Mouse (Mus musculus): ENCODE data around the gene Elp5. TPM values are rescaled to one million over a fixed set of nuclear protein-coding genes. Genes with fewer than 3 reads are reported as not detected.
"Not testable (repeated sequence)": the region's sequence is repeated elsewhere in the genome, so short reads cannot be mapped to it uniquely, and the experiment has no call there.

The Elp5 gene
- polyA plus RNA-seq (2015; fragmentation: Nextera tagmentation; extraction: Ambion mirVana): 92.6 and 98.6 TPM in 2 replicates

DNA sequence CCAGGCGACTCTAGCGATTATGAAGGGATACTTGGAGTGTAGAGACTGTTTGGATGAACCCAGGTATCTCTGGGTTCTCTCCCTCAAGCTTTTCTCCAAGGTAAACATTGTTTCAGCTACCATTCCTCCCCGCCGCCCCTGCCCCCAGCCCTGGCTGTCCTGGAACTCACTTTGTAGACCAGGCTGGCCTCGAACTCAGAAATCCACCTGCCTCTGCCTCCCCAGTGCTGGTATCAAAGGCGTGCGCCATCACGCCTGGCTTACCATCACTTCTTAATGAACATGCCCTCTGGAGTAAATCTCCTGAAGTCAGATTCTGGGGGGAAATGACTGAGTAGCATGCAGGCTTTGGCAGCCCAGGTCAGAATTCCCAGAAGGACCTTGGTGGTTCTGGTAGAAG, at the start of gene Elp5:
Elp5 (minus strand) TSS at position 293 of the 400 bp plus-strand sequence.
- DNase-seq (ENCODE audit: low spot score): no peak

GRCm38 (mm10) chr11:70031321-70031670, 49.0 kb upstream of the Elp5 start:
- DNase-seq (ENCODE audit: low spot score): no peak

GRCm38 (mm10) chr11:70030651-70031320, 48.5 kb upstream of the Elp5 start:
- no peak for DNase-seq (ENCODE audit: low spot score)

DNA sequence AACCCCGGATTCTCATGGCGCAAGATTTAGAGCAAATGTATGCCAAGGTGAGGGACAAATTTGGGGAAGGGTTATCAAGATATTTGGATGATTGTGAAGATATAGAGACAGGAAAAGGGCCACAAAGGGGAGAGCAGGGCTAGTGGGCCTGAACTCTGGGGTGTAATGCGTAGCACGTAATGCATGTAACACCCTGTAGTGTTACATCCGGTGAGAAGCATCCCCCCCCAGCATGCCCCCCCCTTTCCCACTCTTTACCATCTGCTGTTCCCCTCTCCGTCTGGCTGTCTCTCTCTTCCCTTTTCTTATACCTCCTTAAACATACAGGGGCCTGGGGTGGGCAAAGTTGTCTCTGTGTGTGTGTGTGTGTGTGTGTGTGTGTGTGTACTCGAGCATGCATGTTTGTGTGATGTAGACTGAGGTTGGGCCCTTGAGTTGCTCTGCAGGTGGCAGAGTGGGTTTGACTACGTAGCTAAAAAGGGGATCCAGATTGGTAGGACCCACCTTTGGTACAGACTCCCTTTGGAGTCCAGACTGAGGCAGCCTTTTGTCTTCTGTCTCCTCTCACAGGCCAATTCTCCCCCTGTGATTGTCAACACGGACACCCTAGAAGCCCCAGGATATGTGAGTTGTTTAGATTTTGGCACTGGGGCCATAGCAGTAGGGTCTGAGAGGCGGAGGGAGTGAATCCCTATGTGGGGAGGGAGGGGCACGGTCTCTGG, 47.7 kb upstream of the Elp5 start:
- no peak for DNase-seq (ENCODE audit: low spot score)

- DNase-seq (ENCODE audit: low spot score): peak; percentile 78
These were observed 46.9 kb upstream of the Elp5 start for GRCm38 (mm10) chr11:70029130-70029801.

- no peak for DNase-seq (ENCODE audit: low spot score)
These were observed 46.2 kb upstream of the Elp5 start for GRCm38 (mm10) chr11:70028401-70029129.

GRCm38 (mm10) chr11:70027397-70027796, 45.1 kb upstream of the Elp5 start:
- DNase-seq (ENCODE audit: low spot score): no peak

DNA sequence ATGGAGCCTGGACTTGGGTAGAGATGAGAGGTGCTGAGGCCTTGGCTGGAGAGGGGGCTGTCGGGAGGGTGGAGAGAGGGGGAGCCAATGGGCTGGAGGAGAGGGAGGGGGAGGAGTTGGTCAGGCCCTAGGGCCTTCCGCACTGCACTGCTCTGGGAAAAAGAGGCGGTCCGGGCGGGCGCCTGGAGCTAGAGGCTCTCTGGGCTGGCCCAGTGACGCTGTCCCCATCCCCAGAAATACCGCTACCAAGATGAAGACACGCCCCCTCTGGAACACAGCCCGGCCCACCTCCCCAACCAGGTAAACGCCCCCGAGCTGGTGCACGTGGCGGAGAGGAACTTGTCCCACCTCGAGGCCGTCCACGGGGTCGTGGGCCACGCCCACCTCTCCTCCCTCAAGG, 44.4 kb upstream of the Elp5 start:
- DNase-seq (ENCODE audit: low spot score): no peak

DNA sequence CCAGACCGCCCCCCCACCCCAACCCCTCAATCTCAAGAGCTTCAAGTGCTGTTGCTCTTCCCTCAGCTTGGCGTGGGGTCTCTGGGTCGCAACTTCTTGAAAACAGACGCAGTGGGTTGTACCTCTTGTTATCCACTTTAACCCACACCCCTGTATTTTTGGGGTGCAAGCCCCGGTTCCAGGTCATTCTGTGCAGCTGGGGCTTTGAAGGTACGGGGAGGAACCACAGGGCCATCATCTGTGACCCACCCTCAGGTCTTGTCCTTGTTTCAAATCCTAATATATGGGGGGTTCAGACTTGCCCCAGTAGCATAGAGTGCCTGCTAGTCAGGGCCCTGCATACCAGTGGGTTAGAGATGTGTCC, 41.8 kb upstream of the Elp5 start:
- no peak for DNase-seq (ENCODE audit: low spot score)

- DNase-seq (ENCODE audit: low spot score): no peak
These were observed 41.3 kb upstream of the Elp5 start for GRCm38 (mm10) chr11:70023481-70024150.

GRCm38 (mm10) chr11:70021264-70022132, 39.2 kb upstream of the Elp5 start:
- DNase-seq (ENCODE audit: low spot score): peak; percentile 95

DNA sequence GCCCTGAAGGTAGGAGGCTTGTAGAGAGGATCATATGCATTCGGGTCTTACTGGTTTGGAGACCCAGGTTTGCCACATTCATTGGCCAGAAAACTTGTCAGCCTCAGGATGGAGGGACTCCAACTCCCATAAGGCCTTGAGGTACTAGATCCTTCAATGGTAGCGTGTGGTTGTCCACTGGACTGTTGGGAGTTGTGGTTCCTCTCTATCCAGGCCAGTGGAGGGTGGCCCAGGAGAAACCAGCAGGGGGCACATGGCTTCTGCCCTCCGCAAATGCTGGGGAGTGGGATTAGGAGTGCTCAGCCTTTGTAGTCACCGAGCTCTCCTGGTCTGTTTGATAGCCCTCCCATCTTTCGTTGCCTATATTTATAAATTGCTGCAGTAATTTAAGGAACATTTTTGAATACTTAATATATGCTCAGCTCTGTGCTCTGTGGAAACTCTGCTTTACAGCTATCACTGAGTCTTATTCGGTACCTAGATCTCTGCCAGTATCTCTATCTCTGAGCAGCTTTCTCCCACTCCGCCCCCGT, 38.5 kb upstream of the Elp5 start:
- DNase-seq (ENCODE audit: low spot score): peak; percentile 83

- DNase-seq (ENCODE audit: low spot score): peak; percentile 67
These were observed 37.8 kb upstream of the Elp5 start for GRCm38 (mm10) chr11:70020022-70020631.

GRCm38 (mm10) chr11:70019495-70020021, 37.2 kb upstream of the Elp5 start:
- no peak for DNase-seq (ENCODE audit: low spot score)

DNA sequence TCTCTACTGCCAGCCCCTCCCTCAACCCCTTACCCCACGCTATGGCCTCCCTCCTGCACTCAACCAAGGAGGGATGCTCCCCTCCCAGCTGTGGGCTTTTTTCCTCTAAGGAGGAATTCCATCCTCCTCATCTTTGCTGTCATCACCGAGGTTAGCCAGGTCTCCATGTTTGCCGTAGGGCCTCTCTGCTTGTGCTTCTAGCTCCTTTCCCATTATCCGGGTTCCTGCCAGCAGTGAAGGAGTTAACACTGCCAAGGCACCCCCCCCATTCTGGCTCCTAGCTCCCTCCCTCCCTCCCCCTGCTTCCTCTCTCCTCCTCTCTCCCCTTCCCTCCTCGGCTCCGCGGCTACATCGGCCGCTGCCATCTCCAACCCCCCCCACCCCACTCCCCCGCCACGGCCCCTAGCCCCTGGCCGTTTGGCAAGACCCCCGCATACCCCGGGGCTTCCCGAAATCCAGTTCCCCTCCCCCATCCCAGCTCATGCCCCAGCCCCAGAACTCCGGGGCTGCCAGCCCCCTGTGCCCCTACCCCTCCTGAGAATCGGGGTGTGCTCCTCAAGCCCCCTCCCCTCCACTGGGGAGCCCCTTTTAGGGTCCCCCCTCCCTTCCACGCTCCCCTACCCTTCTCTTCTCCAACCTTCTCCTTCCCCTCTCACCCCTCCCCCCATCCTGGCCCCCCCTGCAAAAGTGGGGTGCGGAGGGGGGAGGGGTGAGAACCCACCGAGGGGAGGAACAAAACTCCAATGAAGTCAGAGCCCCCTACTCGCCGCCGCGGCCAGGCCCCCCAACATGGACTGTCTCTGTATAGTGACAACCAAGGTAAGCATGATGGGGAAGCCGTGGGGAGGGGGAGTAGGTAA, 36.0 kb upstream of the Elp5 start:
- peak; percentile 62 for DNase-seq (ENCODE audit: low spot score)

DNA sequence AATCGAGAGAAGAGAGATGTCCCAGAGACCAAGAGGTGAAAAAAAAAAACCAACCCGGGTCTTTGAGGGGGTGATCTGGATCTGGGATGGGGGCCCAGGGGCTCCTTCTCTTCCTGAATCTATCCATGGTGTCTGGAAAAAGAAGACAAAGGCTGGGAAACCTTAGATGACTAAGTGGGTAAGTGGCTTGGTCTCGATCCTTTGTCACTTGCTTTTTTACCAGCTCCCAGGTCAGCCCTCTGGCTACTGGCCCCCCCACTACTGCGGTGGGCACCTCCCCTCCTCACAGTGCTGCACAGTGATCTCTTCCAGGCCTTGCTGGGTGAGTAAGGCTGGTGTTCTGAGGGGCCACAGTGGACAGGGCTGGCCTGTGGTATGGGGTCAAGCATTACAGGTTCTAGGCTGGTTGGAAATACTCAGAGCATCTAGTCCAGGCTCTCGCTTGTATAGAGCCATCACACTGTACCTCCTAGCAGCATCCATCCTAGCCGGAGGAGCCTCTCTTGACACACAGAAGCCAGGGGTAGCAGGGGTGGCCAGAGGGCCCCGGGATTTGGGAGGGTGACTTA, 35.0 kb upstream of the Elp5 start:
- no peak for DNase-seq (ENCODE audit: low spot score)

GRCm38 (mm10) chr11:70016669-70017068, 34.4 kb upstream of the Elp5 start, which contains the start of gene Dlg4:
TSS of gene Dlg4 (plus strand) at chr11:70016942.
- DNase-seq (ENCODE audit: low spot score): no peak

DNA sequence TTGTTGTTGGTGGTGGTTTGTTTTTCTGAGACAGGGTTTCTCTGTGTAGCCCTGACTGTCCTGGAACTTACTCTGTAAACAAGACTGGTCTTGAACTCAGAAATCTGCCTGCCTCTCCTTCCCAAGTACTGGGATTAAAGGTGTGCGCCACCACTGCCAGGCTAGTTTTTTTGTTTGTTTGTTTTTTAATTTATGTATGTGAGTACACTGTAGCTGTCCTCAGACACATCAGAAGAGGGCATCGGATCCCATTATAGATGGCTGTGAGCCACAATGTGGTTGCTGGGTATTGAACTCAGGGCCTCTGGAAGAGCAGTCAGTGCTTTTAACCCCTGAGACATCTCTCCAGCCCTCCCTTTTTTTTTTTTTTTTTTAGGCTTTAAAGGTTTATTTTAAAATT, 33.9 kb upstream of the Elp5 start:
- not testable (repeated sequence) for DNase-seq (ENCODE audit: low spot score)

Data from thymus, postnatal 0 days (tissue).